Mouse (Mus musculus): ENCODE results near the gene Map4k4. TPM values are rescaled to one million over a fixed set of nuclear protein-coding genes. Genes with fewer than 3 reads are reported as not detected.

The Map4k4 gene
- total RNA-seq, 2 experiments from 2014 or later: 175 to 185 TPM

DNA sequence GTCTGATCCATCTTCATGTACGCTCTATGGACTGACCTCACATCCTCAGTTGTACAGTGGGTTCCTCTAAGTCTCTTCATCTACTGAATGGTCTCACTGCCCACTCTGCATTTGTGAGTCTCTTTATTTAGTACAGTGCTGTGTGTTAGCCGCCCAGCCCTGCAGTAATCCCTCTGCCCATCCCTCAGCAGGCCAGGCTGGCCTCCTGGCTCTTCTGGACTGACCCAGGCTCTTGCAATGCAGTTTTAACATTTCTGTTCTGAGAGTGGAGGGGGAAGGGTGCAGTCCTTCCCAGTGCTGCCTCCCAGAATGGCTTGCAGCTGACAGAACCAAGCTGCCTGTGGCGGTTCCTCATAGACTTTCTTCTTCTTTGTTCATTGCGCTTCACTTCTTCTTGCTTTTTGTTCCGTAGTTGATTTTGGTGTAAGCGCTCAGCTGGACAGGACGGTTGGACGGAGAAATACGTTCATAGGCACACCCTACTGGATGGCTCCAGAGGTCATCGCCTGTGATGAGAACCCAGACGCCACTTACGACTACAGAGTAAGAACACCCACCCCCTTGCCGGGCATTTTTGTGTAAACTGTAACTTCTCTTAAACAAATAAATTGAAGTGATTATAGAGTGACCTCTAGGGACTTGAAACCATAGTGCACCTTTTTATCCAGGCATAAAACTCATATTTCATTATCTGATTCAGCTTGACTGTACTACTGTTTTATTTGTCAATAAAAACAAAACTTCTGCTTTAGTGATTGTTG, 82.2 kb downstream of the Map4k4 start:
- no peak for DNase-seq
- intact Hi-C loops (cut with DNase I): loop anchor here (2.0 to 5.0 kb wide), 2 partner anchors 221 to 296 kb away; no protein-coding TSS in a partner anchor

GRCm38 (mm10) chr1:39984331-39984730, 83.6 kb downstream of the Map4k4 start:
- intact Hi-C loops (cut with DNase I): loop anchor here (2.0 to 5.0 kb wide), 2 partner anchors 72 to 222 kb away; no protein-coding TSS in a partner anchor
- DNase-seq: no peak

GRCm38 (mm10) chr1:39986820-39987219, 86.1 kb downstream of the Map4k4 start:
- no peak for DNase-seq
- intact Hi-C loops (cut with DNase I): no loop called here

DNA sequence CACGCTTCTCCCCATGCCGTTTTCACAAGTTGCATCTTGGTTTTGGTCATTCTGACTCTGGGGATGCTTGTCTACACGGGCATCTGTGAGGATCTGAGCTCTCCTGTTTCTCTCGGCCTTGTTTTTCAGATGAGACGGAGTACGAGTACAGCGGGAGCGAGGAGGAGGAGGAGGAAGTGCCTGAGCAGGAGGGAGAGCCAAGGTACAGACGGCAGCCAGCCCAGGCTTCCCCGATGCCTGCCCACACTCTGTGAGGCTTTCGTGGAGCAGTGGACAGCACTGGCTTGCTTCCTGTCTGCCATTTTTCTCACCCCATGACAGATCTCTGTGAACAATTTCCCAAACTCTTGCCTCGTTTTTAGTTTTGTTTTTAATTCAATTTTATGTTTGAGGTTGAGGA, 88.1 kb downstream of the Map4k4 start:
- intact Hi-C loops (cut with DNase I): no loop called here
- no peak for DNase-seq

GRCm38 (mm10) chr1:39990041-39990440, 89.3 kb downstream of the Map4k4 start:
- intact Hi-C loops (cut with DNase I): no loop called here
- DNase-seq: no peak

DNA sequence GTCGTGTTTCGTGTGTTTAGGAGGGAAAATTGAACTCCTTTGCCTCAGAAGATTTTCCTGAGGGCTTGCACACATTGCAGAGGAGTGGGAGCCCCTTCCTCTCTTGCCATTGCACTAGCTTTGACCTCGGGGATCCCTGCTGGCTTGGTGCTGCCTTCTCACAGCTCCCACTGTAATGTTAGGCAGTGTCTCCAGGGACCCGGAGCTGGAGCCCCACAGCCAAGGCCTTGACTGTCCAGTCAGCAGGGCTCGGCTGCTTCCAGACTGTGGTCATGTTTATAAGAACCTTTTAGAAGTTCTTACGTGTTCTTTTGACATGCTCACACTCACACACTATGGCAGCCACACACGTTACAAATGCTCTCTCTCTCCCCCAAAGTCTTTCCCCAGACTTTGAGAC, 93.2 kb downstream of the Map4k4 start:
- DNase-seq: no peak
- intact Hi-C loops (cut with DNase I): no loop called here

DNA sequence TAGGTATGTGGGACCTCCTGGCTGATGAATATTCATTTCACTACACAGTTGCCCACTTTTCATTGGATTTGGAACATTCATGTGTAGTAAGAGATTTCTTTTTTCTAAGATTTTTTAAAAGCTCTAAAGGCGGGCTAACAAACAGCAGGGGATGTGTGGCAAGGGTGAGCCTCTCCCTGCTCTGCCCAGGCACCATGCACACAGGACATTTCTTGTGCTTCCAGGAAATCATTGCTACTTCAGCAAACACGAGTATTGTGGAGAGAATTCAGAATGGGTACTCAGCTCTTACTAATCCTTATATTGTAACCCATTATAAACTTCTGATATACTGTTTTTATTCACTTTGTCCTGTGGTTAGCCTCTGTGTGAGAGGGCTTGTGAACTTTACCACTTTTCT, 94.9 kb downstream of the Map4k4 start:
- intact Hi-C loops (cut with DNase I): no loop called here
- DNase-seq: no peak

DNA sequence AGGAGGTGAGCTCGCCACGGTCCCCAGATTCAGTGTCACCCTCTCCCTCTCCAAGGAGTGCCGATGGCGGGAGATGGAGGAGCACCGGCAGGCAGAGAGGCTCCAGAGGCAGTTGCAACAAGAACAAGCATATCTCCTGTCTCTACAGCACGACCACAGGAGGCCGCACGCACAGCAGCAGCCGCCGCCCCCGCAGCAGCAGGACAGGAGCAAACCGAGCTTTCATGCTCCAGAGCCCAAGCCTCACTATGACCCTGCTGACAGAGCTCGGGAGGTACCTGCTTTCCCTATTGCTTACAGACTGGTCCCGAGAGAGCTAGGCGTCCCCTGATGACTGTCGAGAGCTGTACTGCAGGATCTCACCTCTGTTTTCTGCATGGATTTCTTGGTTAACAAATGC, 99.8 kb downstream of the Map4k4 start:
- intact Hi-C loops (cut with DNase I): loop anchor here (10.0 kb wide), 1 partner anchor 544 kb away; no protein-coding TSS in a partner anchor

DNA sequence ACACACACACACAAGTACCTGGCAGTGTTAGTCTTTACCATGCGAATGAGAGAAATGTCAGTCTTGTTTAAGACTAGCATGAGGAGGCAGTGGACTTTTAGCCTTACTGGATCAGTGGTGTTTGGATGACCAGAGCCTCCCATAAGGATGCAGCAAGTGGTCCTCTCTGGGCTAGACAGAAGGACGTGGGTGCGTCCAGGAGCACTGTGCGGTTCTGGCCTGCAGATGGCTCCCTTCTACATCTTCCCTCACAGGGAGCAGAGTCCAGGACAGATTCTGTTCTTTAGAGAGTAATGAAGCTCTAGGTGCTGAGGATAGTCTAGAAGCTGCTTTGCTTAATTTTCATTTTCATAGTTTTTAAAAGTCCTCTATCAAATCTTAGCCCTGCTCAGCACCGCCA, 100.2 kb downstream of the Map4k4 start:
- intact Hi-C loops (cut with DNase I): loop anchor here (10.0 kb wide), 1 partner anchor 544 kb away; no protein-coding TSS in a partner anchor
- DNase-seq: peak; percentile 49 to 52

More for the DNA sequence above, 99.8 kb downstream of the Map4k4 start:
- no peak for DNase-seq

GRCm38 (mm10) chr1:40002129-40002727, 101.5 kb downstream of the Map4k4 start:
- intact Hi-C loops (cut with DNase I): loop anchor here (10.0 kb wide), 1 partner anchor 543 kb away; no protein-coding TSS in a partner anchor
- no peak for DNase-seq

- intact Hi-C loops (cut with DNase I): loop anchor here (10.0 kb wide), 1 partner anchor 539 kb away; no protein-coding TSS in a partner anchor
- DNase-seq: no peak
Observed at GRCm38 (mm10) chr1:40006043-40006651, 105.4 kb downstream of the Map4k4 start.

GRCm38 (mm10) chr1:40007962-40008471, 107.3 kb downstream of the Map4k4 start:
- intact Hi-C loops (cut with DNase I): loop anchor here (10.0 kb wide), 1 partner anchor 537 kb away; no protein-coding TSS in a partner anchor
- DNase-seq: no peak

DNA sequence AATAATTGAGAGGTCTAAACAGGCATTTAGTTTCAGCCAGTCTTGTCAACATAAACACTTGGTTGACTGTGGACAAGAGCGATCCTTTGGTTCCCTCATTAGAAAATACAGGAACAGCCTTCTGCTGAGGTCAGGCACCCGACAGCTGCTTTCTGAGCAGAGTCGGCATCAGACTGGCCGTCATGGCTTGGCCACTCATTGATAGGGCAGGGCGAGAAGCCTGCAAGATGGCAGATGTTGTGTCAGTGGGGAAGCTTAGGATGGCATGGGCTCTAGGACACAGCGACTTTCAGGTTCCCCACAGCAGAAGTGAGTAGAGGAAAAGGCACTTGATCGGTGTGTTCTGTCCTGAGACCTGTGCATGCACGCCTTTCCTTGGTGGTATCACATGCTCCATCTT, 112.0 kb downstream of the Map4k4 start:
- no peak for DNase-seq
- intact Hi-C loops (cut with DNase I): loop anchor here (10.0 kb wide), 1 partner anchor 328 kb away; no protein-coding TSS in a partner anchor

GRCm38 (mm10) chr1:40015066-40015678, 114.5 kb downstream of the Map4k4 start:
- intact Hi-C loops (cut with DNase I): loop anchor here (10.0 kb wide), 1 partner anchor 330 kb away; no protein-coding TSS in a partner anchor
- DNase-seq: no peak

DNA sequence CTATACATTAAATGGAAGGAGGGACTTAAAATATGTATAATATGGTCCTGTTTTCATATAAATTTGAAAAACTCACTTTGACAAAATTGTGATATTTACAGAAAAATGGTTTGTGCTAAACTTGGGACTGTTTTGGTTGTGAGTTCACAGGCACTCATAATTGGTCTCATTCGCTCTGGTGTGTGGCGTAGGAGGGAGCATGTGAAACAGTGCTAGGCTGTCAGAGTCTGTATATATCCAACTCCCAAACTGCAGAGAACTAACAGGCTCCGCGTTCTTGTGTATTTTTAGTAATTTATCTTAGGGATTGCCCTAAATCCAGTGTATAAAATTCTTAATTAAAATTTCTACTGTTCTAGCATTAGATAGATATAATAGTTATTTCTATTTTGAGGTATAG, 120.9 kb downstream of the Map4k4 start:
- DNase-seq: no peak
- intact Hi-C loops (cut with DNase I): loop anchor here (10.0 kb wide), 1 partner anchor 353 kb away; no protein-coding TSS in a partner anchor

DNA sequence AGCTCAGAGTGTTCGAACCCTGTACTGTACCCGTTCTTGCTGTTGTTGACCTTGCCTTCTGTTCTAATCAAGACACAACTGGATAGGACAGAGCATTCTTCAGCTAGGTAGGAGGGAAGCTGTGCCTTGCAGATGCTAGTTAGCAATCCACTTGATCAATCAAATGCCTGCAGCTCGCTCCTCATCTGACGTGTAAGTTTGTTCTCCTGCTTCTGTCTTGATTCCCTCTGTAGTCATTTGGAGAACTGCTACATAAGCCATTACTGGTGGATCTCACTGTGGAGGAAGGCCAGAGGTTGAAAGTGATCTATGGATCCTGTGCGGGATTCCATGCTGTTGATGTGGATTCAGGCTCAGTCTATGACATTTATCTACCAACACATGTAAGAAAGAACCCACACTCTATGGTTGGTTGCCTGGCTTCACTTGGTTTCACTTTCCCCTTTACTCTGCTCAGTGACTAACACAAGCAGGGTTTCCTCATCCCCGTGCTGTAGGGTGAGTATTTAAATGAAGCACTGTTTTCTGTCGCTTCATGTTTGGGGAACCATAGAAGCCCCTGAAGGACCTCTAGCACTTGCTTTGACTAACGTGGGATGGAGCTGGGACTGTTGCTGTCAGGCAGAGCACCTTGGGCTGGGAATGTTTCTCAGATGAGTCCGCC, 121.9 kb downstream of the Map4k4 start:
- intact Hi-C loops (cut with DNase I): loop anchor here (10.0 kb wide), 1 partner anchor 352 kb away; no protein-coding TSS in a partner anchor

DNA sequence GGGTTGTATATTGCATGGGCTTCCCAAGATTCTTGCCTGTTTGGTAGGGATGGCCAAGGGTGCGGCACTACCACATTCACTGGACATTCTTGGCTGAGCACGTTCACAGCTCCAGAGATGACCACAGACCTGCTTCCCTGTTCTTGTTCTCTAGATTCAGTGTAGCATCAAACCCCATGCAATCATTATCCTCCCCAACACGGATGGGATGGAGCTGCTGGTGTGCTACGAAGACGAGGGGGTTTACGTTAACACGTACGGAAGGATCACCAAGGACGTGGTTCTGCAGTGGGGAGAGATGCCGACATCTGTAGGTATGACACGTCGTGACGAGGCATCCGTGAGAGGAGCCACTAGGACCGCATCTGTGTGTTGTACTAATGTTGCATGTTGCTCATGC, 122.5 kb downstream of the Map4k4 start:
- intact Hi-C loops (cut with DNase I): loop anchor here (10.0 kb wide), 1 partner anchor 352 kb away; no protein-coding TSS in a partner anchor
- DNase-seq: no peak

More for the DNA sequence above, 121.9 kb downstream of the Map4k4 start:
- DNase-seq: no peak

DNA sequence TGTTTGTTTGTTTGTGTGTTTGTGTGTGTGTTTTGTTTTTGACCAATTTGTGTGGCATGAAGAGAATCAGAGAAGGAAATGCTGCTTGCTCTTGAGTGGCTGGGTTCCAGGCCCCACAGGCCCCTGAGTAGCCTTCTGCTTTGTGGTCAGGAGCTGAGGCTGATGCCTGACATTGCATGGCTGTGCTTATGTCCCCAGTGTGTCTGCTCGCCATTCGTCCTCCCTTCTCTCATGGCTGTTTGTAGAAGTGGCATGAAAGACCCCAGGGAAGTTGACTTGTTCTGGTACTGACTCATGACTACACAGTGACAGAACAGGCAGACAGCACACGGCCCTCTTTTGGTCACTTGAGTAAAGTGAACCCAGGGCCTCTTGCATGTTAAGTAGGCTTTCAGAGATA, 123.0 kb downstream of the Map4k4 start:
- DNase-seq: no peak
- intact Hi-C loops (cut with DNase I): loop anchor here (10.0 kb wide), 1 partner anchor 351 kb away; no protein-coding TSS in a partner anchor

GRCm38 (mm10) chr1:40024554-40025320, 124.0 kb downstream of the Map4k4 start:
- intact Hi-C loops (cut with DNase I): loop anchor here (10.0 kb wide), 1 partner anchor 350 kb away; no protein-coding TSS in a partner anchor
- no peak for DNase-seq
